Mouse (Mus musculus) neural tube, embryonic 13.5 days (tissue): ENCODE measurements at regions not wholly inside any gene's neighbourhood (a gene's known extent, or its start where the extent isn't known, plus 50 kb on each side); places are given as distances from the start of the nearest gene placed in this dataset.

Experiments used
- ATAC-seq: fragments of 200-750 bp; cut with Nextera tagmentation; 2 replicates; pipeline ENCODE4 v1.8.0; 2017; ENCODE audit warnings: low read depth, mild to moderate bottlenecking, moderate TSS enrichment, moderate library complexity
- H3K27ac ChIP-seq: fragments of 300-500 bp; sonication (generic); replicated peaks from 2 replicates; pipeline ENCODE4 v1.5.1; 2015; ENCODE audit warnings: moderate library complexity, mild to moderate bottlenecking, inconsistent platforms
- H3K27me3 ChIP-seq: fragments of 300-500 bp; sonication (generic); 2 replicates; pipeline ENCODE4 v1.6.1; 2015; ENCODE audit warnings: mild to moderate bottlenecking, inconsistent platforms
- H3K36me3 ChIP-seq: fragments of 300-500 bp; sonication (generic); 2 replicates; pipeline ENCODE4 v1.6.1; 2015; ENCODE audit warnings: mild to moderate bottlenecking, inconsistent platforms
- H3K4me1 ChIP-seq: fragments of 300-500 bp; sonication (generic); replicated peaks from 2 replicates; pipeline ENCODE4 v1.6.1; 2015; ENCODE audit warnings: inconsistent platforms
- H3K4me2 ChIP-seq: fragments of 300-500 bp; sonication (generic); 2 replicates; pipeline ENCODE4 v1.6.1; 2015; ENCODE audit warnings: inconsistent platforms, mild to moderate bottlenecking, moderate library complexity
- H3K4me3 ChIP-seq: fragments of 300-500 bp; sonication (generic); 2 replicates; pipeline ENCODE4 v1.5.1; 2015; ENCODE audit warnings: mild to moderate bottlenecking, inconsistent platforms
- H3K9ac ChIP-seq: fragments of 300-500 bp; sonication (generic); 2 replicates; pipeline ENCODE4 v1.6.1; 2015; ENCODE audit warnings: moderate library complexity, mild to moderate bottlenecking, inconsistent platforms
- H3K9me3 ChIP-seq: fragments of 300-500 bp; sonication (generic); 2 replicates; pipeline ENCODE4 v1.6.1; 2016; ENCODE audit warnings: inconsistent platforms
- WGBS: fragments of 180-500 bp; shearing (Covaris S2); methylation state at CpG from one replicate; pipeline ENCODE4 v1.1.7; 2015; 5-methylcytosine and 5-hydroxymethylcytosine counted together

DNA sequence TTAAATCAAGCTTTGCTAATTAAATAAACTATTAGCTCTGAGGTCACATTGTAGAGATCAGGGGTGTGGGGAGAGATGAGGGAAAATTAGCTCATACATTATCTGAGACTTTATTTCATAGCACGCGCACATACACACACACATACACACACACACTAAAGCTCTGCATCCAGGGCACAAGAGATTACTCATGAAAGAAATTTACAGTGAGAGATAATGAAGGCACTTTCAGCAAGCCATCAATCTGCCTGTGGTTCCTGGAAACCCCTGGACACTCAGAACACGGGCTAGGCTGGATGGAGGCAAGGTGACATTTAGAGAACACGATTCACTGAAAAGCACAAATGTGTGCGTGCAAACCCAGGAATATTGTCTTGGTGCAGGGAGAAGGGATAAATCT, 60.2 kb downstream of the Scg2 start:
- H3K36me3 ChIP-seq: no peaks in the 10 kb centered on the region
- ATAC-seq: peak; percentile 78
- H3K4me2 ChIP-seq: no peak overlapping the region
- H3K27ac ChIP-seq: peak overlapping the region; percentile 42
- no peaks in the 10 kb centered on the region for H3K27me3 ChIP-seq
- 0 out of 2 replicates have a peak, but pooled peaks cover 3% of the 10 kb centered on the region for H3K4me1 ChIP-seq
- no peaks in the 10 kb centered on the region for H3K9me3 ChIP-seq
- 74% methylated on average over 5 of the region's 5 CpGs for WGBS
- H3K9ac ChIP-seq: no peak overlapping the region
- H3K4me3 ChIP-seq: no peak overlapping the region

- H3K4me2 ChIP-seq: no peak overlapping the region
- H3K27ac ChIP-seq: no peak overlapping the region
- no peak overlapping the region for H3K4me3 ChIP-seq
- H3K4me1 ChIP-seq: 0 out of 2 replicates have a peak, but pooled peaks cover 2% of the 10 kb centered on the region
- WGBS: 50% methylated on average over 3 of the region's 3 CpGs
- H3K27me3 ChIP-seq: no peaks in the 10 kb centered on the region
- H3K9me3 ChIP-seq: no peaks in the 10 kb centered on the region
- ATAC-seq: no peak
- H3K36me3 ChIP-seq: no peaks in the 10 kb centered on the region
- no peak overlapping the region for H3K9ac ChIP-seq
Observed at GRCm38 (mm10) chr1:79374811-79375210, 65.1 kb downstream of the Scg2 start.

- 81% methylated on average over 2 of the region's 2 CpGs for WGBS
- Histone ChIP-seq H3K4me3 (no peak overlapping the region), H3K4me1 (no peaks in the 10 kb centered on the region), H3K36me3 (no peaks in the 10 kb centered on the region), H3K27me3 (no peaks in the 10 kb centered on the region), H3K9ac (no peak overlapping the region), H3K4me2 (no peak overlapping the region), H3K9me3 (no peaks in the 10 kb centered on the region), H3K27ac (no peak overlapping the region)
- ATAC-seq: no peak
Observed at GRCm38 (mm10) chr1:79357291-79358045, 82.5 kb downstream of the Scg2 start.

DNA sequence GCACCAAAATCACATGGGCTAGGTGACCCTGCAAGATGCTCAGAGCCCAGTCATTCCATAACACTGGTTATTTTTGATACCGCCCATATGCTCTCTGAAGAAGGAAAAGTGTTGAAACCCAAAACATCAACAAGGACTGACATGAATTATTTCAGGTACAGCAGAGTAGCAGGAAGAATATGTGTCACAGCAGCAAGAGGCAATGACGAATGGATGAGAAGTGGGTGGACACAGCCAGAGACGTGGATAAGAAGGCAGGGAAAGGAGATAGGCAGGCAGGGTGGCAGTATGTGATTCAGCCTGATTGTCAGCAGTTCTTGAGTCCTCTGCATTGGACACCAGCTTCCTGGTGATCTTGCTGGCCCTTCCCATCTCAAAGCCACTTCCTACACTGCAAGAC, 93.4 kb downstream of the Scg2 start:
- Histone ChIP-seq H3K4me1 (no peaks in the 10 kb centered on the region), H3K27me3 (no peaks in the 10 kb centered on the region), H3K9me3 (no peaks in the 10 kb centered on the region), H3K4me2 (no peak overlapping the region), H3K27ac (no peak overlapping the region), H3K4me3 (no peak overlapping the region), H3K9ac (no peak overlapping the region), H3K36me3 (no peaks in the 10 kb centered on the region)
- 85% methylated on average over 3 of the region's 3 CpGs for WGBS
- no peak for ATAC-seq

GRCm38 (mm10) chr1:79335480-79336114, 104.3 kb downstream of the Scg2 start:
- Histone ChIP-seq H3K4me3 (no peak overlapping the region), H3K4me2 (no peak overlapping the region), H3K27me3 (no peaks in the 10 kb centered on the region), H3K36me3 (no peaks in the 10 kb centered on the region), H3K9ac (no peak overlapping the region), H3K9me3 (no peaks in the 10 kb centered on the region), H3K4me1 (no peaks in the 10 kb centered on the region), H3K27ac (no peak overlapping the region)
- no peak for ATAC-seq
- WGBS: 86% methylated on average over 7 of the region's 7 CpGs

GRCm38 (mm10) chr1:79317194-79317593, 122.7 kb downstream of the Scg2 start:
- H3K36me3 ChIP-seq: no peaks in the 10 kb centered on the region
- H3K9me3 ChIP-seq: no peaks in the 10 kb centered on the region
- no peak overlapping the region for H3K27ac ChIP-seq
- no peaks in the 10 kb centered on the region for H3K27me3 ChIP-seq
- 75% methylated on average over 5 of the region's 5 CpGs for WGBS
- H3K9ac ChIP-seq: no peak overlapping the region
- no peak overlapping the region for H3K4me3 ChIP-seq
- H3K4me2 ChIP-seq: no peak overlapping the region
- no peak for ATAC-seq
- no peaks in the 10 kb centered on the region for H3K4me1 ChIP-seq

- Histone ChIP-seq H3K9ac (no peak overlapping the region), H3K27me3 (no peaks in the 10 kb centered on the region), H3K9me3 (no peaks in the 10 kb centered on the region), H3K36me3 (no peaks in the 10 kb centered on the region), H3K4me3 (no peak overlapping the region), H3K4me2 (no peak overlapping the region), H3K4me1 (no peaks in the 10 kb centered on the region), H3K27ac (no peak overlapping the region)
- no peak for ATAC-seq
- 90% methylated on average over 3 of the region's 3 CpGs for WGBS
Observed at GRCm38 (mm10) chr1:79314774-79315173, 125.1 kb downstream of the Scg2 start.

DNA sequence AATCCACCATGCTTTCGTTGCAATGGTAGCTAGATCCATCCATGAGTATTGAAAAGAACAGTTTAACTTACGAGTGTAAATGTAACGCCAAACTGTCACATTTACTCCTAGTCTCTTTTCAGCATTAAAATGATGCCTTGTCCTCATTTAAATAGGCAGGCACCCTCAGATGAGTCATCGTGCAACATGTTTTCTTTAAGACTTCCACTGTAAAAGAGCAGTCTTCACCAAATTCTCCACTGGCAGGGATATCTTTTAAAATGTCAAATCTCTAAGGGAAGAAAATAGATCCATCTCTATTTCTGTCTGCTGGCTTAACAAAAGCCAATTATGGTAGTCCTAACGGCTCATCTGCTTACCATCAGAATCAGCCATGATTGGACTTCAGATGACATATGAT, 127.8 kb downstream of the Scg2 start:
- no peak overlapping the region for H3K4me2 ChIP-seq
- ATAC-seq: no peak
- H3K27ac ChIP-seq: no peak overlapping the region
- no peaks in the 10 kb centered on the region for H3K27me3 ChIP-seq
- no peaks in the 10 kb centered on the region for H3K9me3 ChIP-seq
- no peaks in the 10 kb centered on the region for H3K36me3 ChIP-seq
- H3K4me1 ChIP-seq: no peaks in the 10 kb centered on the region
- no peak overlapping the region for H3K9ac ChIP-seq
- WGBS: 87% methylated on average over 5 of the region's 5 CpGs
- H3K4me3 ChIP-seq: no peak overlapping the region

GRCm38 (mm10) chr1:79303602-79304001, 136.3 kb downstream of the Scg2 start:
- 66% methylated on average over 2 of the region's 2 CpGs for WGBS
- Histone ChIP-seq H3K36me3 (no peaks in the 10 kb centered on the region), H3K4me1 (no peaks in the 10 kb centered on the region), H3K9ac (no peak overlapping the region), H3K4me3 (no peak overlapping the region), H3K27me3 (no peaks in the 10 kb centered on the region), H3K9me3 (no peaks in the 10 kb centered on the region), H3K27ac (no peak overlapping the region), H3K4me2 (no peak overlapping the region)
- no peak for ATAC-seq

DNA sequence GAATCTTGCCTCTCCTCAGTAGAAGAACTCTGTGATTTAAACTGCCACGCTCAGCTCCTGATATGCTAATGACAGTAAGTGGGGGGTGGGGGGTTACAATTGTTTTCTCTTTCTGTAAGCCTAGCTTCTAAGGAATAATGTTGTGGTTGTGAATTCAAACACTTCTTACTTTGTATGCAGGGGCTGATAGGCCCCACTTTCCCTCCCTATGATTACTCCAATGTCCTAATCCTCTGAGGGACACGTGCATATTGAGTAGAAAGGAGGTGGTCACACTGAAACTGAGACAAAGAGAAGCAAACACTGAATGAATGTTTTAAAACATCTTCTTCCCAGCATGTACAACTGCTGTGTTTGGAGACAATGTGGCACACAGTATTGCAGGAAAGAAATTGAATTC, 140.3 kb downstream of the Scg2 start:
- ATAC-seq: no peak
- Histone ChIP-seq H3K27me3 (no peaks in the 10 kb centered on the region), H3K4me1 (no peaks in the 10 kb centered on the region), H3K4me3 (no peak overlapping the region), H3K27ac (no peak overlapping the region), H3K9me3 (no peaks in the 10 kb centered on the region), H3K36me3 (no peaks in the 10 kb centered on the region), H3K4me2 (no peak overlapping the region), H3K9ac (no peak overlapping the region)
- WGBS: 26% methylated on average over 2 of the region's 2 CpGs

DNA sequence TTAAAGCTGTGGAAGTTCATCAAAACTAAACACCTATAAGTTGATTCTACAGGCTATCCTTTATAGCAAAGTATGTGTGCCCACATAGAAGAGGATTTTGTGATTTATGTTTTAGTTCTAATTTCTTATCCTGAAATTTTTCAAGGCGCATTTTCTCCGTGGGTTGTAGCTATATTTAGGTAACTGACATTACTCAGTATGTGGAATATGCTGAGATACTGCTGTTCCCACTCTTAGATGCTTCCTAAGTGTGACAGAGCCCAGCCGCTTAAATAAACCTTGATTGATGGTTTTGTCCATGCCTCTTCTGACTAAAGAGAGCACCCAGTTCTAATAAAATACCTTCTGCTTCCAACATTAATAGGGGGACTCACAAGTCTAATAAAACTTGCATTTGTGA, 180.2 kb downstream of the Scg2 start:
- H3K27me3 ChIP-seq: no peaks in the 10 kb centered on the region
- no peak overlapping the region for H3K9ac ChIP-seq
- WGBS: 81% methylated on average over 3 of the region's 3 CpGs
- no peaks in the 10 kb centered on the region for H3K36me3 ChIP-seq
- H3K4me3 ChIP-seq: no peak overlapping the region
- H3K4me2 ChIP-seq: no peak overlapping the region
- ATAC-seq: no peak
- H3K9me3 ChIP-seq: no peaks in the 10 kb centered on the region
- no peak overlapping the region for H3K27ac ChIP-seq
- H3K4me1 ChIP-seq: no peaks in the 10 kb centered on the region

DNA sequence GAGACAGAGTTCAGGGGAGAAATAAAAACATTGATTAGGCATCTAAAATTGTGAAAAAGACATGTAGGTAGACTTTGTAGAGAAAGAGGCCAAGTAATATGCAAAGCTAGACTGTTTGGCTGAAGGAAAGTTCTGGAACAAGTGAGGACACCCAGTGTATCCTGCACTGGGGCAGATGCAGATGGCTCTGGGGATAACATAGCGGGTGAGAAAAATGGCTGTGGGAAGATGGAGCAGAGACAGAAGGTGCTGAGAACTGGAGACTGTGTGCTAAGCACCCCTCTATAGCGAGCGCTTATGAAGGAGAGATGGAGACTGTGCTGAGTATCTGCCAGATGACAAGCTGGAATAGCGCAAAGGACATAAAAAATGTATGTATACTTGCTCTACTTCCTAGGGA, 226.9 kb downstream of the Scg2 start:
- Histone ChIP-seq H3K4me2 (no peak overlapping the region), H3K27me3 (no peaks in the 10 kb centered on the region)
- no peak for ATAC-seq

DNA sequence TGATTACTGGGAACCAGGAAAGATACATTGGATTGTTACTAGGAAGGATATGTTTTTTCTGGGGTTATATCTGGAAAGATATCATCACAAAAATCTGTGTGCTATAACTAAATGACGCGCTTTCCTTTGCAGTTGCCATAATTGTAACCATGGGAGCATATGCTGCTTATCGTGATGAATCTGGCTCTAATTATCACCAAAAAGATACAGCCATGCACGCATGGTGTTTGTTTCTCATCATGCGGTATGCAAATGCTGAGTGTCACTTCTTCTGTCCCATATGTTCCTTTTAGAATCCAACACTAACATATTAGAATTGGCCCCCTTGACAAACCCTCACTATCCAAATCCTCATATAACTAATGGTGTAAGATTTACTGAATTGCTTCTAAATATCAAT, 227.4 kb downstream of the Scg2 start:
- Histone ChIP-seq H3K27ac (no peak overlapping the region), H3K9ac (no peak overlapping the region), H3K4me3 (no peak overlapping the region), H3K27me3 (no peaks in the 10 kb centered on the region), H3K4me2 (no peak overlapping the region), H3K36me3 (no peaks in the 10 kb centered on the region), H3K9me3 (no peaks in the 10 kb centered on the region), H3K4me1 (no peaks in the 10 kb centered on the region)
- 91% methylated on average over 5 of the region's 5 CpGs for WGBS
- ATAC-seq: no peak

More for the DNA sequence above, 226.9 kb downstream of the Scg2 start:
- Histone ChIP-seq H3K9ac (no peak overlapping the region), H3K9me3 (no peaks in the 10 kb centered on the region), H3K4me1 (no peaks in the 10 kb centered on the region), H3K4me3 (no peak overlapping the region), H3K27ac (no peak overlapping the region), H3K36me3 (no peaks in the 10 kb centered on the region)
- 94% methylated on average over 4 of the region's 4 CpGs for WGBS
